Mouse (Mus musculus) cerebellum, adult 9-10 months (tissue): ENCODE results near the gene Tbx3.

Experiments used
- DNase-seq: peaks from one replicate; pipeline ENCODE4 v3.0.0; 2022

The Tbx3 gene

GRCm38 (mm10) chr5:119662326-119662725, 8.1 kb upstream of the Tbx3 start:
- DNase-seq, result no peak

- DNase-seq, result no peak
Measured at GRCm38 (mm10) chr5:119662731-119663130, 7.7 kb upstream of the Tbx3 start.

GRCm38 (mm10) chr5:119663241-119663640, 7.2 kb upstream of the Tbx3 start:
- no peak for DNase-seq

- no peak for DNase-seq
Measured at GRCm38 (mm10) chr5:119663747-119664146, 6.7 kb upstream of the Tbx3 start.

GRCm38 (mm10) chr5:119665739-119666138, 4.7 kb upstream of the Tbx3 start:
- no peak for DNase-seq

- no peak for DNase-seq
Measured at GRCm38 (mm10) chr5:119667356-119667940, 3.0 kb upstream of the Tbx3 start.

- DNase-seq, result no peak
Measured at GRCm38 (mm10) chr5:119668191-119668912, 2.1 kb upstream of the Tbx3 start.

- DNase-seq, result no peak
Measured at GRCm38 (mm10) chr5:119668913-119669411, 1.5 kb upstream of the Tbx3 start.

- DNase-seq, result no peak
Measured at GRCm38 (mm10) chr5:119669741-119670565, 516 bp upstream of the Tbx3 start.

- no peak for DNase-seq
Measured at GRCm38 (mm10) chr5:119671124-119671801, 794 bp downstream of the Tbx3 start.

GRCm38 (mm10) chr5:119671965-119672347, 1.5 kb downstream of the Tbx3 start:
- DNase-seq, result no peak

- no peak for DNase-seq
Measured at GRCm38 (mm10) chr5:119672348-119672983, 2.0 kb downstream of the Tbx3 start.

GRCm38 (mm10) chr5:119672984-119673600, 2.6 kb downstream of the Tbx3 start:
- DNase-seq, result no peak

GRCm38 (mm10) chr5:119673716-119674605, 3.5 kb downstream of the Tbx3 start:
- no peak for DNase-seq

GRCm38 (mm10) chr5:119674606-119675330, 4.3 kb downstream of the Tbx3 start:
- DNase-seq, result no peak

GRCm38 (mm10) chr5:119676245-119676644, 5.8 kb downstream of the Tbx3 start:
- no peak for DNase-seq

- DNase-seq, result no peak
Measured at GRCm38 (mm10) chr5:119678516-119678915, 8.0 kb downstream of the Tbx3 start.

GRCm38 (mm10) chr5:119679084-119679483, 8.6 kb downstream of the Tbx3 start:
- DNase-seq, result no peak

GRCm38 (mm10) chr5:119679614-119680328, 9.3 kb downstream of the Tbx3 start:
- DNase-seq, result no peak
